Mouse (Mus musculus) C2C12 (cell line): Measurements from ENCODE around the gene 1190002N15Rik. TPM values are rescaled to one million over a fixed set of nuclear protein-coding genes. Genes with fewer than 3 reads are reported as not detected.

Experiments used
- H3K27me3 ChIP-seq: one replicate; pipeline ENCODE4 v1.6.1; 2011; ENCODE audit not compliant: control insufficient read depth, insufficient read depth, insufficient read length
- H3K36me3 ChIP-seq: one replicate; pipeline ENCODE4 v1.6.1; 2011; ENCODE audit not compliant: control insufficient read depth, insufficient read depth
- H3K4me3 ChIP-seq: one replicate; pipeline ENCODE4 v1.5.1; 2011; ENCODE audit warnings: mild to moderate bottlenecking, control low read depth; ENCODE audit not compliant: poor library complexity, insufficient read depth, severe bottlenecking
- H3K79me2 ChIP-seq: one replicate; pipeline ENCODE4 v1.6.1; 2011; ENCODE audit not compliant: control insufficient read depth, insufficient read depth
- H3K79me3 ChIP-seq: one replicate; pipeline ENCODE4 v1.6.1; 2011; ENCODE audit warnings: low read depth, control low read depth
- H3ac ChIP-seq: one replicate; pipeline ENCODE3; 2011; ENCODE audit warnings: low read depth; ENCODE audit not compliant: control insufficient read depth, insufficient read length
- CEBPB ChIP-seq: IDR thresholded peaks from one replicate; pipeline ENCODE4 v1.6.1; 2011; ENCODE audit warnings: low read depth, mild to moderate bottlenecking, control low read depth, moderate library complexity
- CTCF ChIP-seq: IDR thresholded peaks from one replicate; pipeline ENCODE4 v1.5.1; 2011; ENCODE audit not compliant: control insufficient read depth, insufficient read depth, insufficient read length
- FOSL1 ChIP-seq: IDR thresholded peaks from one replicate; pipeline ENCODE4 v1.8.0; 2011; ENCODE audit warnings: mild to moderate bottlenecking, low read length; ENCODE audit not compliant: poor library complexity, insufficient read depth, severe bottlenecking
- MAX ChIP-seq: IDR thresholded peaks from one replicate; pipeline ENCODE4 v1.6.1; 2011; ENCODE audit warnings: mild to moderate bottlenecking, control low read depth
- MYOD1 ChIP-seq: IDR thresholded peaks from one replicate; pipeline ENCODE4 v1.6.1; 2011; ENCODE audit warnings: low read depth; ENCODE audit not compliant: control insufficient read depth, insufficient read length
- MYOG ChIP-seq: IDR thresholded peaks from one replicate; pipeline ENCODE4 v1.6.1; 2011; ENCODE audit not compliant: control insufficient read depth, insufficient read length; ENCODE audit errors: extremely low read depth
- USF1 ChIP-seq: IDR thresholded peaks from one replicate; pipeline ENCODE4 v1.6.1; 2011; ENCODE audit warnings: low read depth, mild to moderate bottlenecking, control low read depth, moderate library complexity
- polyA plus RNA-seq: library from polyadenylated mRNA; unstranded; fragments of >200 nt; fragmentation: generic; extraction: Trizol; gene quantifications from one replicate; pipeline ENCODE4 v1.2.1, GENCODE M21; 2012; ENCODE audit warnings: missing spikeins

Gene 1190002N15Rik
- polyA plus RNA-seq, 1 experiment: 25.4 TPM

- no peak overlapping the region for H3K4me3 ChIP-seq
- H3K36me3 ChIP-seq: no peaks in the 10 kb centered on the region
- H3K27me3 ChIP-seq: no peaks in the 10 kb centered on the region
- H3K79me3 ChIP-seq: no peaks in the 10 kb centered on the region
- no peak for TF ChIP-seq CTCF
- TF ChIP-seq MAX: no peak
- no peak for TF ChIP-seq CEBPB
- no peak for TF ChIP-seq MYOD1
- TF ChIP-seq USF1: no peak
- no peak for TF ChIP-seq FOSL1
- no peak for TF ChIP-seq MYOG
- no peak overlapping the region for H3ac ChIP-seq
- H3K79me2 ChIP-seq: no peaks in the 10 kb centered on the region
These were observed 64.8 kb downstream of the 1190002N15Rik start for GRCm38 (mm10) chr9:94472963-94473582.

DNA sequence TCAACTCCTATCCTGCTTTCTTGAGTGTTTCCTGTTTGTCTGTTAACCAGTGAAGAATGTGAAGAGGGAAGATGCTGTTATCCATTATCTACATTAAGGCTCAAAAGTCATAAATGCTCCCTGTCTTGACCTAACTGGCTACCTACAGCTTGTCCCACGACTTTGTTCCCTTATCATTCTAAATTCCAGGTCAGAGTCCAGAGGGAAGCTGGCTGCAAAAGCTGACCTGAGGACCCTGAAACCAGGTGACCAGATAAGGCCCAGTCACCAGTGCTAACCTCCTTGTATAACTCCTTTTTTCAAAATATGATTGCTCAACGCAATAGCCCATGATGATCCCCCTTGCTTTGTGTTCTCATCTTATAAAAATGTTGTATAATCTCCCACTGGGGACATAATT is 66.4 kb downstream of the 1190002N15Rik start:
- no peak for TF ChIP-seq MAX
- no peak for TF ChIP-seq USF1
- TF ChIP-seq CTCF: no peak
- TF ChIP-seq FOSL1: no peak
- no peak for TF ChIP-seq MYOD1
- TF ChIP-seq CEBPB: no peak
- TF ChIP-seq MYOG: no peak
- Histone ChIP-seq H3K79me2 (no peaks in the 10 kb centered on the region), H3K36me3 (no peaks in the 10 kb centered on the region), H3K27me3 (no peaks in the 10 kb centered on the region), H3ac (no peak overlapping the region), H3K4me3 (no peak overlapping the region), H3K79me3 (no peaks in the 10 kb centered on the region)

Other genes starting within 250 kb of the 1190002N15Rik start
- 4.4 TPM for gene Slc9a9, start 131.8 kb upstream of the 1190002N15Rik start, polyA plus RNA-seq